Mouse (Mus musculus): Measurements from ENCODE around the gene Ripor3. TPM values are rescaled to one million over a fixed set of nuclear protein-coding genes. Genes with fewer than 3 reads are reported as not detected.

Gene Ripor3
- polyA plus RNA-seq, 1 experiment from 2014 or later: 0.13 TPM

- Histone ChIP-seq H3K4me3 (no peak overlapping the region), H3K4me2 (replicated peaks) (no peak overlapping the region), H3K9me3 (no peaks in the 10 kb centered on the region), H3K27me3 (no peaks in the 10 kb centered on the region), H3K9ac (replicated peaks) (no peak overlapping the region), H3K4me1 (no peaks in the 10 kb centered on the region), H3K27ac (replicated peaks) (no peak overlapping the region), H3K36me3 (no peaks in the 10 kb centered on the region)
- 61% methylated on average over 12 of the region's 12 CpGs for WGBS
- no peak for ATAC-seq (replicated peaks)
Measured at GRCm38 (mm10) chr2:168025174-168025573, 14.8 kb upstream of the Ripor3 start.

- no peak overlapping the region for H3K4me3 ChIP-seq
- no peaks in the 10 kb centered on the region for H3K27me3 ChIP-seq
- H3K4me1 ChIP-seq: peaks cover 5% of the 10 kb centered on the region; the same call in 1 of the 2 replicates
- no peak for ATAC-seq (replicated peaks)
- no peaks in the 10 kb centered on the region for H3K36me3 ChIP-seq
- H3K27ac ChIP-seq (replicated peaks): no peak overlapping the region
- H3K4me2 ChIP-seq (replicated peaks): no peak overlapping the region
- H3K9ac ChIP-seq (replicated peaks): no peak overlapping the region
- WGBS: 74% methylated on average over 3 of the region's 3 CpGs
- no peaks in the 10 kb centered on the region for H3K9me3 ChIP-seq
Measured at GRCm38 (mm10) chr2:168023763-168024402, 13.5 kb upstream of the Ripor3 start.

GRCm38 (mm10) chr2:168019201-168019715, 8.8 kb upstream of the Ripor3 start:
- ATAC-seq (replicated peaks): 0 out of 2 replicates have a peak, but pooled peaks have one; percentile 13
- Histone ChIP-seq H3K4me1 (peaks cover 5% of the 10 kb centered on the region; the same call in 1 of the 2 replicates), H3K36me3 (no peaks in the 10 kb centered on the region), H3K9ac (replicated peaks) (no peak overlapping the region), H3K4me3 (no peak overlapping the region), H3K9me3 (no peaks in the 10 kb centered on the region), H3K27me3 (no peaks in the 10 kb centered on the region), H3K4me2 (replicated peaks) (no peak overlapping the region), H3K27ac (replicated peaks) (no peak overlapping the region)
- whole genome bisulfite sequencing: 51% methylated on average over 9 of the region's 9 CpGs

- Histone ChIP-seq H3K4me1 (peaks cover 5% of the 10 kb centered on the region; the same call in 1 of the 2 replicates), H3K36me3 (no peaks in the 10 kb centered on the region), H3K27ac (replicated peaks) (no peak overlapping the region), H3K9me3 (no peaks in the 10 kb centered on the region), H3K4me2 (replicated peaks) (no peak overlapping the region), H3K27me3 (no peaks in the 10 kb centered on the region), H3K9ac (replicated peaks) (no peak overlapping the region), H3K4me3 (no peak overlapping the region)
- no peak for ATAC-seq (replicated peaks)
- 24% methylated on average over 5 of the region's 5 CpGs for WGBS
Measured at GRCm38 (mm10) chr2:168016951-168017391, 6.6 kb upstream of the Ripor3 start.

- WGBS: 54% methylated on average over 11 of the region's 11 CpGs
- no peaks in the 10 kb centered on the region for H3K27me3 ChIP-seq
- H3K4me3 ChIP-seq: no peak overlapping the region
- H3K4me2 ChIP-seq (replicated peaks): no peak overlapping the region
- H3K4me1 ChIP-seq: peaks cover 7% of the 10 kb centered on the region; the same call in 1 of the 2 replicates
- no peaks in the 10 kb centered on the region for H3K36me3 ChIP-seq
- no peaks in the 10 kb centered on the region for H3K9me3 ChIP-seq
- ATAC-seq (replicated peaks): no peak
- H3K27ac ChIP-seq (replicated peaks): no peak overlapping the region
- no peak overlapping the region for H3K9ac ChIP-seq (replicated peaks)
Measured at GRCm38 (mm10) chr2:168010893-168011292, 475 bp upstream of the Ripor3 start.

- peaks cover 7% of the 10 kb centered on the region; the same call in 1 of the 2 replicates for H3K4me1 ChIP-seq
- no peak overlapping the region for H3K4me3 ChIP-seq
- ATAC-seq (replicated peaks): no peak
- 74% methylated on average over 3 of the region's 3 CpGs for WGBS
- H3K36me3 ChIP-seq: no peaks in the 10 kb centered on the region
- H3K27ac ChIP-seq (replicated peaks): no peak overlapping the region
- H3K9me3 ChIP-seq: no peaks in the 10 kb centered on the region
- H3K9ac ChIP-seq (replicated peaks): no peak overlapping the region
- no peak overlapping the region for H3K4me2 ChIP-seq (replicated peaks)
- no peaks in the 10 kb centered on the region for H3K27me3 ChIP-seq
Measured at GRCm38 (mm10) chr2:168008132-168008531, 2.3 kb downstream of the Ripor3 start.

- Histone ChIP-seq H3K4me1 (peaks cover 7% of the 10 kb centered on the region; the same call in 1 of the 2 replicates), H3K36me3 (no peaks in the 10 kb centered on the region), H3K4me3 (no peak overlapping the region), H3K27ac (replicated peaks) (no peak overlapping the region), H3K27me3 (no peaks in the 10 kb centered on the region), H3K9ac (replicated peaks) (no peak overlapping the region), H3K4me2 (replicated peaks) (no peak overlapping the region), H3K9me3 (no peaks in the 10 kb centered on the region)
- WGBS: 78% methylated on average over 6 of the region's 6 CpGs
- ATAC-seq (replicated peaks): no peak
Measured at GRCm38 (mm10) chr2:168006489-168006888, 3.9 kb downstream of the Ripor3 start.

GRCm38 (mm10) chr2:168005616-168006015, 4.8 kb downstream of the Ripor3 start:
- 58% methylated on average over 3 of the region's 3 CpGs for WGBS
- no peaks in the 10 kb centered on the region for H3K27me3 ChIP-seq
- H3K4me2 ChIP-seq (replicated peaks): no peak overlapping the region
- H3K4me3 ChIP-seq: no peak overlapping the region
- 0 out of 2 replicates have a peak, but pooled peaks cover under 1% of the 10 kb centered on the region for H3K9me3 ChIP-seq
- no peak for ATAC-seq (replicated peaks)
- H3K36me3 ChIP-seq: no peaks in the 10 kb centered on the region
- H3K27ac ChIP-seq (replicated peaks): no peak overlapping the region
- H3K9ac ChIP-seq (replicated peaks): no peak overlapping the region
- peaks cover 6% of the 10 kb centered on the region; the same call in 1 of the 2 replicates for H3K4me1 ChIP-seq

GRCm38 (mm10) chr2:168005005-168005404, 5.4 kb downstream of the Ripor3 start:
- no peaks in the 10 kb centered on the region for H3K36me3 ChIP-seq

GRCm38 (mm10) chr2:168004369-168004768, 6.0 kb downstream of the Ripor3 start:
- H3K4me3 ChIP-seq: no peak overlapping the region
- no peak overlapping the region for H3K4me2 ChIP-seq (replicated peaks)
- 0 out of 2 replicates have a peak, but pooled peaks cover 3% of the 10 kb centered on the region for H3K9me3 ChIP-seq
- H3K27ac ChIP-seq (replicated peaks): no peak overlapping the region
- H3K36me3 ChIP-seq: no peaks in the 10 kb centered on the region
- H3K4me1 ChIP-seq: no peaks in the 10 kb centered on the region
- no peak for ATAC-seq (replicated peaks)
- no peaks in the 10 kb centered on the region for H3K27me3 ChIP-seq
- WGBS: 63% methylated on average over 2 of the region's 2 CpGs
- no peak overlapping the region for H3K9ac ChIP-seq (replicated peaks)

More at GRCm38 (mm10) chr2:168005005-168005404, 5.4 kb downstream of the Ripor3 start:
- Histone ChIP-seq H3K4me3 (no peak overlapping the region), H3K4me2 (replicated peaks) (no peak overlapping the region), H3K9me3 (0 out of 2 replicates have a peak, but pooled peaks cover 3% of the 10 kb centered on the region), H3K4me1 (no peaks in the 10 kb centered on the region), H3K9ac (replicated peaks) (no peak overlapping the region), H3K27ac (replicated peaks) (no peak overlapping the region), H3K27me3 (no peaks in the 10 kb centered on the region)
- ATAC-seq (replicated peaks): no peak
- 82% methylated on average over 3 of the region's 3 CpGs for WGBS

- Histone ChIP-seq H3K4me2 (replicated peaks) (no peak overlapping the region), H3K9me3 (0 out of 2 replicates have a peak, but pooled peaks cover 3% of the 10 kb centered on the region), H3K4me3 (no peak overlapping the region), H3K9ac (replicated peaks) (no peak overlapping the region), H3K36me3 (no peaks in the 10 kb centered on the region), H3K27ac (replicated peaks) (no peak overlapping the region), H3K27me3 (no peaks in the 10 kb centered on the region), H3K4me1 (no peaks in the 10 kb centered on the region)
- 63% methylated on average over 12 of the region's 12 CpGs for WGBS
- ATAC-seq (replicated peaks): no peak
Measured at GRCm38 (mm10) chr2:168003431-168003830, 7.0 kb downstream of the Ripor3 start.

GRCm38 (mm10) chr2:168002884-168003283, 7.5 kb downstream of the Ripor3 start:
- no peak for ATAC-seq (replicated peaks)
- H3K27me3 ChIP-seq: no peaks in the 10 kb centered on the region
- no peaks in the 10 kb centered on the region for H3K36me3 ChIP-seq
- no peak overlapping the region for H3K4me3 ChIP-seq
- no peak overlapping the region for H3K4me2 ChIP-seq (replicated peaks)
- WGBS: 74% methylated on average over 2 of the region's 2 CpGs
- no peak overlapping the region for H3K9ac ChIP-seq (replicated peaks)
- no peaks in the 10 kb centered on the region for H3K4me1 ChIP-seq
- 0 out of 2 replicates have a peak, but pooled peaks cover 3% of the 10 kb centered on the region for H3K9me3 ChIP-seq
- H3K27ac ChIP-seq (replicated peaks): no peak overlapping the region

Measured in forebrain, embryonic 15.5 days (tissue).